Mouse (Mus musculus) brown adipose tissue, adult 24 weeks (tissue): Measurements from ENCODE around the gene Zbtb2. TPM values are rescaled to one million over a fixed set of nuclear protein-coding genes. Genes with fewer than 3 reads are reported as not detected.

Experiments used
- H3K27ac ChIP-seq: fragments of 200-500 bp; replicated peaks from 2 replicates; pipeline ENCODE4 v1.5.1; 2012; ENCODE audit warnings: low read depth, mild to moderate bottlenecking, low read length
- H3K4me1 ChIP-seq: fragments of 200-500 bp; 2 replicates; pipeline ENCODE4 v1.6.1; 2012; ENCODE audit warnings: low read length, mixed read lengths; ENCODE audit not compliant: control insufficient read depth, insufficient read depth, insufficient read length
- H3K4me3 ChIP-seq: fragments of 200-500 bp; 2 replicates; pipeline ENCODE4 v1.5.1; 2012; ENCODE audit warnings: low read depth, mild to moderate bottlenecking, low read length, moderate library complexity; ENCODE audit not compliant: insufficient read depth
- polyA plus RNA-seq: library from polyadenylated mRNA; stranded (reverse); fragments of >200 nt; gene quantifications from 2 replicates; pipeline ENCODE4 v1.2.4, GENCODE M21; 2012; ENCODE audit not compliant: missing spikeins, insufficient read depth, insufficient read length

The Zbtb2 gene
- polyA plus RNA-seq, 1 experiment: 5.0 TPM

DNA sequence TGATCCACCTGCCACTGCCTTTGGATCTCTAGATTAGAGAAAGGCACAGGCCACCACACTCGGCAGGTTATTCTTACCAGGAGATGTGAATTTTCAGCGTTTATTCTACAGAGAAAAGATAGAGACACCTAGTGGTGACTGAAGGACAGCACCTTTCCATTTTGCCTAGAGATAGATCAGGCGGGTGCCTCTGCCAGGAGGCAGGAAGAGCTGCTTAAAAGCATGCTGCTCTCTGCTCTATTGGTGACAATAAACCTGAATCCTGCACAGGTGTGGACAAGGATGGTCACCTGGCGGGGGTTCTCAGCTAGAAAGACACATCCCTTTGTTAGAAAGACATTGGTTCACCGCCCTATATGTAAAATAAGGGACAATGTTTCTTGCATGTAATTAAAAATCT lies 15.9 kb downstream of the Zbtb2 start:
- no peak overlapping the region for H3K4me3 ChIP-seq
- no peak overlapping the region for H3K27ac ChIP-seq
- no peaks in the 10 kb centered on the region; the same call in 1 of the 2 replicates for H3K4me1 ChIP-seq

DNA sequence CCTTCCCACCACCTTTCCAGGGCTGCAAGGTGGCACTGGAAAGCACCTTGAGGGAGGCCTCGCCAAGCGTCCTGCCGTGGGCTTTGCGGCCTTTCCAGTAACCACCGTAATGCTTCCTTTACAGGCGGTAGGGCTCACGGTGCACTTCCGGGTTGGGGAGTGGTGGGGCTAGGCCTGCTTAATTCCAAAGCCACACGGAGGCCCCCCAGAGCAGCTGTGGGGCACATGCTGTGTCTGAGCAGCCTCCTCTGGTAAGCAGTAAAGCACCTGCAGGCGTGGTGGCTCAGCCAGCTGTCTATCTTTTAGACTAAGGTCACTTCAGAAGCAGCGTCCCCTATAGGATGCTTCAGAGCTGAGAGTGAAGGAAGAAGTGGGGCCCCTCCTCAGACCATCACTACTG lies 17.8 kb downstream of the Zbtb2 start:
- Histone ChIP-seq H3K27ac (no peak overlapping the region), H3K4me3 (no peak overlapping the region), H3K4me1 (no peaks in the 10 kb centered on the region)

- Histone ChIP-seq H3K4me3 (no peak overlapping the region), H3K27ac (no peak overlapping the region), H3K4me1 (no peaks in the 10 kb centered on the region)
Observed at GRCm38 (mm10) chr10:4364618-4365017, 23.3 kb downstream of the Zbtb2 start.

DNA sequence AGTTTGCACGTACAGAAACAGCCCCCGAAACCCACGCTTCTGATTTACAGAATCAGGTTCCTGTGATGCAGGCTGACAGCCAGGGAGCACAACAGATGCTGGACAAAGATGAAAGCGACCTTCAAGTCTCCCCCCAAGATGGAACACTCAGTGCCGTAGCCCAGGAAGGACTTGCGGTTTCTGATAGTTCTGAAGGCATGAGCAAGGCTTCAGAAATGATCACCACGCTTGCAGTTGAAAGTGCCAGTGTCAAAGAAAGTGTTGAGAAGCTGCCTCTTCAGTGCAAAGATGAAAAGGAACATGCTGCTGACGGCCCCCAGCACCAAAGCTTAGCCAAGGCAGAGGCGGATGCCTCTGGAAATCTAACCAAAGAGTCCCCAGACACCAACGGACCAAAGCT lies 30.5 kb downstream of the Zbtb2 start:
- Histone ChIP-seq H3K27ac (no peak overlapping the region), H3K4me1 (no peaks in the 10 kb centered on the region), H3K4me3 (no peak overlapping the region)

DNA sequence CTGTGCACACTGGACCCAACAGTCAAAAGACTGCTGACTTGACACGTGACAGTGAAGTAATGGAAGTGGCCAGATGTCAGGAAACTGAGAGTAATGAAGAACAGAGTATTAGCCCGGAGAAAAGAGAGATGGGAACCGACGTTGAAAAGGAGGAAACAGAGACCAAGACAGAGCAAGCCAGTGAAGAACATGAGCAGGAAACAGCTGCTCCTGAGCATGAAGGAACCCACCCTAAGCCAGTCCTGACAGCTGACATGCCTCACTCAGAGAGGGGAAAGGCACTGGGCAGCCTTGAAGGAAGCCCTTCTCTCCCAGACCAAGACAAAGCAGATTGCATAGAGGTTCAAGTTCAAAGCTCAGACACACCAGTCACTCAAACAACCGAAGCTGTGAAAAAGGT lies 31.3 kb downstream of the Zbtb2 start:
- H3K4me1 ChIP-seq: no peaks in the 10 kb centered on the region
- H3K27ac ChIP-seq: no peak overlapping the region
- H3K4me3 ChIP-seq: no peak overlapping the region

DNA sequence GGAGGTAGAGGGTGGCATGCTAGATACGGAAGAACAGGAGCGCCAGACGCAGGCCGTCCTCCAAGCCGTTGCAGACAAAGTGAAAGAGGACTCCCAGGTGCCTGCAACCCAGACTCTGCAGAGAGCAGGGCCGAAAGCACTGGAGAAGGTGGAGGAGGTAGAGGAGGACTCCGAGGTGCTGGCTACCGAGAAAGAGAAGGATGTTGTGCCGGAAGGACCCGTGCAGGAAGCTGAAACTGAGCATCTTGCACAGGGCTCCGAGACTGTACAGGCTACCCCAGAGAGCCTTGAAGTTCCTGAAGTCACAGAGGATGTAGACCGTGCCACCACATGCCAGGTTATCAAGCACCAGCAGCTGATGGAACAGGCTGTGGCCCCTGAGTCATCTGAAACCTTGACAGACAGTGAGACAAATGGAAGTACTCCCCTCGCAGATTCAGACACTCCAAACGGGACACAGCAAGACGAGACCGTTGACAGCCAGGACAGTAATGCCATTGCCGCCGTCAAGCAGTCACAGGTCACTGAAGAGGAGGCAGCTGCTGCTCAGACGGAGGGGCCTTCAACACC lies 31.9 kb downstream of the Zbtb2 start:
- Histone ChIP-seq H3K27ac (no peak overlapping the region), H3K4me1 (no peaks in the 10 kb centered on the region), H3K4me3 (no peak overlapping the region)

DNA sequence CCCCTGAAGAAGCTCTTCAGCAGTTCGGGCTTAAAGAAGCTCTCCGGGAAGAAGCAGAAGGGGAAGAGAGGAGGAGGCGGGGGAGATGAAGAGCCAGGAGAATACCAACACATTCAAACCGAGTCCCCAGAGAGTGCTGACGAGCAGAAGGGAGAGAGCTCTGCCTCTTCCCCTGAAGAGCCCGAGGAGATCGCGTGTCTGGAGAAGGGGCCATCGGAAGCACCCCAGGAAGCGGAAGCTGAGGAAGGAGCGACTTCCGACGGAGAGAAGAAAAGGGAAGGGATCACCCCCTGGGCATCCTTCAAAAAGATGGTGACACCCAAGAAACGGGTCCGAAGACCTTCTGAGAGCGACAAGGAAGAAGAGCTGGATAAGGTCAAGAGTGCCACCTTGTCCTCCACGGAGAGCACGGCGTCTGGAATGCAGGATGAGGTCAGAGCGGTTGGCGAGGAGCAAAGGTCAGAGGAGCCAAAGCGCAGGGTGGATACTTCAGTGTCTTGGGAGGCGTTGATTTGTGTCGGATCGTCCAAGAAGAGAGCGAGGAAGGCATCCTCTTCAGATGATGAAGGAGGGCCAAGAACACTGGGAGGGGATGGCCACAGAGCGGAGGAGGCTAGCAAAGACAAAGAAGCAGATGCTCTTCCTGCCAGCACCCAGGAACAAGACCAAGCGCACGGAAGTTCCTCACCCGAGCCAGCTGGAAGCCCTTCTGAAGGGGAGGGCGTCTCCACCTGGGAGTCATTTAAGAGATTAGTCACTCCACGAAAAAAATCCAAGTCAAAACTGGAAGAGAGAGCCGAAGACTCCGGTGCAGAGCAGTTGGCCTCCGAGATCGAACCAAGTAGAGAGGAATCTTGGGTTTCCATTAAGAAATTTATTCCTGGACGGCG lies 33.3 kb downstream of the Zbtb2 start:
- Histone ChIP-seq H3K4me3 (no peak overlapping the region), H3K27ac (no peak overlapping the region), H3K4me1 (no peaks in the 10 kb centered on the region)

- Histone ChIP-seq H3K4me3 (no peak overlapping the region), H3K27ac (no peak overlapping the region), H3K4me1 (no peaks in the 10 kb centered on the region)
Observed at GRCm38 (mm10) chr10:4347591-4347990, 40.3 kb downstream of the Zbtb2 start.

- H3K4me3 ChIP-seq: no peak overlapping the region
- H3K27ac ChIP-seq: no peak overlapping the region
- H3K4me1 ChIP-seq: no peaks in the 10 kb centered on the region
Observed at GRCm38 (mm10) chr10:4347136-4347492, 40.8 kb downstream of the Zbtb2 start.

GRCm38 (mm10) chr10:4346489-4347135 lies 41.3 kb downstream of the Zbtb2 start:
- peak overlapping the region; percentile 27; the same call in 1 of the 2 replicates for H3K4me3 ChIP-seq
- no peak overlapping the region for H3K27ac ChIP-seq
- no peaks in the 10 kb centered on the region for H3K4me1 ChIP-seq

DNA sequence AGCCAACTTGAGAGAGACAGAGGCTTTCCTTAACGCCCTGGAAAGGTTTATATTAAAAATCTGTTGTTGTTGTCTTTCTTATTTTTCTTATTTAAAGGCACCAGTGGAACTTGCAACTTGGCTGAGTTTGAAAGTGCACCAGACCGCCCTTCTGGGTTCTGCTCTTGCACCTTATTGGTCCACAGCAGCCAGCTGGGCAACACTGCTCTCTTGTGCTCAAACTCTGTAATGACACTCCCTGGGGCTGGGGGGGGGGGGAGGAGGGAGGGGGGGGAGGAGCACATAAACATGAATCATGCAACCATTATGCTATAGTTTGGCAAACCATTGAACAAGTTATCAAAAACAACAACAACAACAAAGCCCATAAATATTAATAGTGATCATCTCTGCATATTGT lies 46.5 kb downstream of the Zbtb2 start:
- Histone ChIP-seq H3K4me3 (no peak overlapping the region), H3K4me1 (peaks cover 4% of the 10 kb centered on the region), H3K27ac (no peak overlapping the region)

- Histone ChIP-seq H3K4me1 (peaks cover 4% of the 10 kb centered on the region), H3K4me3 (peak overlapping the region; percentile 17; the same call in 1 of the 2 replicates), H3K27ac (no peak overlapping the region)
Observed at GRCm38 (mm10) chr10:4338863-4339461, 48.9 kb downstream of the Zbtb2 start.

GRCm38 (mm10) chr10:4334039-4334683 lies 53.7 kb downstream of the Zbtb2 start:
- Histone ChIP-seq H3K27ac (peak overlapping the region; percentile 81), H3K4me1 (peaks cover 4% of the 10 kb centered on the region), H3K4me3 (peak overlapping the region; percentile 70)

DNA sequence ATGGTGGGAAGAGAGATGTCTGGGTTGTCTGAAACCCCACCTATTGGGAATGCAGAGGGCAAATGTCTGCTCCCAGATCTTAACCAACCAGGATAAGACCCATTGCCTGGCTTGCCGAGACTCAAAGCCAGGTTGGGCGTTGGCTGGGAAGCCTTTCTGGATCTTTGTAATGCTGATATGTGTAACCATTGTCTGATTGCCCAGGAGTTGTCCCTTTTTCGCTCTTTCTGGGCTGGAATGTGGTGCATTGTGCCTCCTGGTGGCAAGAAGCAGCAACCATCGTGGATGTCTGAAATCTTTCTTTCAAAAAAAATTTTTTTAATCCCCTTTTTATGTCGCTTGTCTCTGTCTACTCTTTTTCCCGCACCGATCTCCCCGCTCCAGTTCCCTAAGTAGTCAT lies 54.6 kb downstream of the Zbtb2 start:
- Histone ChIP-seq H3K4me3 (peak overlapping the region; percentile 70), H3K4me1 (peaks cover 4% of the 10 kb centered on the region), H3K27ac (peak overlapping the region; percentile 81)
